Mouse (Mus musculus): ENCODE measurements around the gene Mms19.

The Mms19 gene

DNA sequence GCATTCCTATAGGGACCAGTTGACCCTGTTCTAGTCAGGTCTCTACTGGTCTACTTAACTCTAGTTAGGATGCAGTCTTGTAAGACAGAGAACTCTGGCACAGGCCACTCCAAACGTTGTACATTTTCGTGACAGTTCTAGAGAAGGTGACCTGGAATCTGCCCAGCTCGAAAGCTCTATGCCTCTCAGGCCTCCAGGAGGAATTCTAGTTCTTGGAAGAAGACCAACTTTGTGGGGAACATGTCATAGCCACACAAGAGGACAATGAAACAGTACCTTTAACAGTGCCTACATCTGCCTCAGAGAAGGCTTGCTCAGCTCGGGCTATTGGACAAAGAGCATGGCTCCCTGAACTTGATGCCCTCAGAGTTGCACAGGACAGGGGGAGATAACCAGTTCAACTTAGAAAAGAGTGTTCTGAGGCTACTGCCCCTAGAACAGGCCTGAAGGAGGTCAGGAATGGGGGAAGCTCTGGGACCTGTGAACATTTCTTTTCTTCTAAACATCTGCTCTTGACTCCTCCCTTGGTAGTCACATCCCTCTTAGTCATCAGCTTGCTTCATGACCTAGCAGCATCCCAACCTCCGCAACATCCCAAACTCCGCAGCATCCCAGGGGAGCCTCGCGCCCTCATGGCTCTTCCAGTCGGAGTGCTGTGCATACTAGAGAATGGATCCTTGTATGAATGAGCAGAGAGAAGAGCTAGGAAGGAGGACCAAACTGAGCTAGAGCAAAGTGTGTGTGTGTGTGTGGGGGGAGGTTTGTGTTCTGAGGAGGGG, 18.0 kb upstream of the Mms19 start:
- DNase-seq (ENCODE audit: low read depth, low spot score): no peak

GRCm38 (mm10) chr19:41997090-41997489, 16.1 kb upstream of the Mms19 start:
- no peak for DNase-seq (ENCODE audit: low read depth, low spot score)

GRCm38 (mm10) chr19:41995483-41995882, 14.5 kb upstream of the Mms19 start:
- no peak for DNase-seq (ENCODE audit: low read depth, low spot score)

DNA sequence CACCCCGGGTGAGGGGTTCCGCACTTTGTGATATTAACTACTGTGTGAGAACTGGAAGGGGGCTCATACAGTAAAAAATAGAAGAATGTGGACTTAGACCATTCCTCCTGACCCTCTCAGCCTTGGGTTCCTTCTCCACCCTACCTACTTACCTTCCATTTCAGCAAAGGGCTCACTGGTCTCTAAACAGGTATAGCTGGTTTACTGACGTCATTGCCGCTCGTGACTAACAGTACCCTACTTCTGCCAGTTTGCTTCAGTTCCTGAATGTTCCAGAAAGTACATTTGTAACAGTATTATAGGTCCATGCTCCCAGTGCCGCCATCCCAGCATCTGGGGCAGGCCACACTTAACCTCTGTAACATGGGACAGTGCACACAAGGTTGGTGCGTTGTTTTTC, 13.1 kb upstream of the Mms19 start:
- DNase-seq (ENCODE audit: low read depth, low spot score): no peak

DNA sequence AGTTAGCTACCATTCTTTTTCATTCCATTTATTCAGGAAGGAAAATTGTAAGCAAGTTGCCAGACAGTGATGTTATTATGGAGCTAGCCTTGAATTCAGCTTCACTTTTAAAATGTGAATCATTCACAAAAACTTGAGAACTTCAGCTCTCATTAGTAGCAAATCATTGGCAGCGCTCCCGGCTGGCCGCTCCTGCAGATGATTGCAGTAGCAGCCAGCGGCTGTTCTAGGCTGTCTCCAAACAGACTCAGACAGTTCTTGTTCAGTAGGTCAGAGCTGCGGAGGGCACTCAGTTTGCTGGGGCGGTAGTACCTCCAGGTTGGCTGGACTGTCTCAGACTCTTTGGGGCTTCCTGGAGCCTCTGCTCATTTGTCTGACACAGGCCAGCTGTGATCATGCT, 12.5 kb upstream of the Mms19 start:
- DNase-seq (ENCODE audit: low read depth, low spot score): no peak

DNA sequence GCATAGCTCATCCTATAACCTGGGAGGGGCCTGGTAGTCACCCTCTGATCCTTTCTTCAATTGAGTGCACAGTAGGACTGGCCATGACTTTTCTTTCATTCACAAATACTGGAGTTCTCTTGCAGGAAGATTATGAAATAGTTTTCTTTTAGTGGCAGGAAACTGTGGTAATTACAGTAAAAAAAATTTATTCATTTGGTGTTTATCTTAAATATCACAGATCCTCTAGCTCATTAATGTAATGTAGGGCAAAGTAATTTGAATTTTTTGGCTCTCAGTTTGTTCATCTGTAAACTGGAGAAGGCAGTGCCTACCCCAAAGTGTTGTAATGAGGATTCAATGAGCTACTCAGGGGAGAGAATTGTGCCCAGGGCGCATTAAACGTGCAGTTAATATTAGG, 12.0 kb upstream of the Mms19 start:
- no peak for DNase-seq (ENCODE audit: low read depth, low spot score)

DNA sequence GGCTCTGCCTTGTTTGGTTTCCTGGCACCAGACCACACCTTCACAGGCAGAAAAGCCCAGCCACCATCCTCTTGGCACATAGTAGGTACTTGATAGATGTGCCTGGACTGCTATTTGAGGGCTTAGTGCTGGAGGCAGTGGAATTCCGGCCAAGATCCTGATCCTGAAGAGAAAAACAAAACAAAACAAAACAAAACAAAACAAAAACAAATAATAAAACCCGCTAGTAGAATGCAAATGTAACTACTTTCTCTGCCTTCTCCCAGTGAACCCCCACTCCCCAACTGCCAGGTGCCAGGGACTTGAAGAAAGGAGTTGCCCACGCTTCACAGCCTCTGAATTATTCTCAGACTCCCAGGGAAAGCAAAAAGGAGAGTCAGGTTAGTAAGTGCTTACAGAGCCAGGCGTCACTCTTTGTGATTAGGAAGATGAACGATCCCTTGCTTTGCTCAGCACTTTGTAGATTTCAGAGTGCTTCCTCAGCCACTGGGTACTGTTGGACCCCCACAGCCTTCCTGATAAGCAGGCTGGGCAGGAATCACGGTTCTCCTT, 11.0 kb upstream of the Mms19 start:
- no peak for DNase-seq (ENCODE audit: low read depth, low spot score)

GRCm38 (mm10) chr19:41989810-41990209, 8.9 kb upstream of the Mms19 start:
- no peak for DNase-seq (ENCODE audit: low read depth, low spot score)

DNA sequence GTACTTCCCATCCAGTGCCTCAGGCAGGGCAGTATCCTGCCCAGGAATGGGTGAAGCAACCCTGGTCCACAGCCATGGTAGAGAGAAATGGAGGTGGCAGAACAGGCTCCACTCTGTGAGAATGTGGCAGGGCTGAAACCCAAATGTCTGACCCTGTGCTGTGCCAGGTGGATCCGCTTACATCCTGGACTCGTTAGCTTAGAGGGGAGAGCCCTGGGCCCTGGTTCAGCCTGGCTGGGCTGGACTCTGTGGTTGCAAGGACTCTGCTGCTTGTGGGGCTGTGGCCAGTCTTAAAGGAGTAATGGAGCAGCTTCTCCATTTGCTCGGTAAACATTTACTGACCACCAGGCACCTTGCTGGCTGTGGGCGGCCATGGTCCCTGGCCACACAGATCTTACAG, 6.2 kb upstream of the Mms19 start:
- no peak for DNase-seq (ENCODE audit: low read depth, low spot score)

- DNase-seq (ENCODE audit: low read depth, low spot score): no peak
Measured at GRCm38 (mm10) chr19:41985994-41986393, 5.0 kb upstream of the Mms19 start.

GRCm38 (mm10) chr19:41982791-41983150, 1.8 kb upstream of the Mms19 start:
- DNase-seq (ENCODE audit: low read depth, low spot score): peak; percentile 28

DNA sequence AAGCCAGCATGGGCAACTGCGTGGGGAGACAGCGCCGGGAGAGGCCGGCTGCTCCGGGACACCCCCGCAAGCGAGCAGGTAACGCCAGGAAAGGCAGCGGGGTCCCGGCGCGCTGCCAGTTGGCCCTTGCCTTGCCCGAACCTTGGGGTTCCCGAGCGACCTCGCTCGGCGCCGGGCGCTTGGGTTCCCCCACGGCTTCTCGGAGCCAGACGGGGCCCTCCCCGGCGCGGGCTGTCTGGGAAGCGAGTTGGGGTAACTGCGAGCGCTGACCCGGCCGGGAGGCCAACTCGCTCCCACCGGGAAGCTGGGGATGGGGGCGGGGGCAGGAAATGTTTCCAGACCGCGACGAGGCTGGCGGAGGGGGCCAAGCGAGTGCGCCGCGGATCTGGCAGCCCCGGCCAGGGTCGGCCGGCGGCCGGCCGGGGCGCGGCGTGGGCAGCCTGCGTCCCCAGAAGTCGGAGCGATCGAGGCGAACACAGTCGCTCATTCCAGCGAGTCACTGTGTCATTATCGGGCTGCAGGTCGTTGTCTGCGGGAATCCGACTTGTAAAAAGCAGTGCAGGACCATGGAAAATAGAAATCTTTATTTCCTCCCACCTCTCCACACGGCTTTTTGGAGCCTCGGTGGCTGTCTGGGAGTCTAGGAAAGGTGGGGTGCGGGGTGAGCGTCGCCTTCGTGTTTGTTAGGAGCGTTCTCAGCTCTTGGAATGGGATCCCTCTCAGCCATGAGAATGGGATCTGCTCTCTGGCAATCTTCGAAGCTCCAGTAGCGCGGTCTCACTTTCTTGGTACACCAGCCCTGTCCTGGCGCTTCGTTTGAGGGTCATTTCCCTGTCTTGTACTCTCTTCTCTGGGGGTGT, 1.2 kb upstream of the Mms19 start:
- DNase-seq (ENCODE audit: low read depth, low spot score): peak; percentile 25

- no peak for DNase-seq (ENCODE audit: low read depth, low spot score)
Measured at GRCm38 (mm10) chr19:41981595-41981927, 604 bp upstream of the Mms19 start, which contains the start of gene Ubtd1. Ubtd1 (plus strand) TSS chr19:41981763.

DNA sequence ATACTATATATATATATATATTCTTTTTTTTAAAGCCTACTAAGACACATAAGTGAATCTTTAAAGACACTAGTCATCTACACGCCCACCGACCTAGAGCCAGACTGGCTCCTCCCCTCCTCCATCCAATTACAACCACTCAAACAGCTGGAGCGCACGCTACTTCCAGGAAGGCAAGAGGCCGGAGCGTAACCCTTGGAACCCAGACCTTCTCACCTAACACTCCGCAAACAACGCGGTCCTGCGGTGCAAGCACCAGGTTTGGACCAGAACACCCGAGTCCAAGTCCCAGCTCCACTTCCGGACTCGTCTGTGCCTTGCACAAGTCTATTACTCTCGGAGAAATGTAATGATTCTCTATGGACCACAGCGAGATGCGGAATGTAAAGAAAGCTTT, 537 bp downstream of the Mms19 start:
- peak; percentile 76 for DNase-seq (ENCODE audit: low read depth, low spot score)

DNA sequence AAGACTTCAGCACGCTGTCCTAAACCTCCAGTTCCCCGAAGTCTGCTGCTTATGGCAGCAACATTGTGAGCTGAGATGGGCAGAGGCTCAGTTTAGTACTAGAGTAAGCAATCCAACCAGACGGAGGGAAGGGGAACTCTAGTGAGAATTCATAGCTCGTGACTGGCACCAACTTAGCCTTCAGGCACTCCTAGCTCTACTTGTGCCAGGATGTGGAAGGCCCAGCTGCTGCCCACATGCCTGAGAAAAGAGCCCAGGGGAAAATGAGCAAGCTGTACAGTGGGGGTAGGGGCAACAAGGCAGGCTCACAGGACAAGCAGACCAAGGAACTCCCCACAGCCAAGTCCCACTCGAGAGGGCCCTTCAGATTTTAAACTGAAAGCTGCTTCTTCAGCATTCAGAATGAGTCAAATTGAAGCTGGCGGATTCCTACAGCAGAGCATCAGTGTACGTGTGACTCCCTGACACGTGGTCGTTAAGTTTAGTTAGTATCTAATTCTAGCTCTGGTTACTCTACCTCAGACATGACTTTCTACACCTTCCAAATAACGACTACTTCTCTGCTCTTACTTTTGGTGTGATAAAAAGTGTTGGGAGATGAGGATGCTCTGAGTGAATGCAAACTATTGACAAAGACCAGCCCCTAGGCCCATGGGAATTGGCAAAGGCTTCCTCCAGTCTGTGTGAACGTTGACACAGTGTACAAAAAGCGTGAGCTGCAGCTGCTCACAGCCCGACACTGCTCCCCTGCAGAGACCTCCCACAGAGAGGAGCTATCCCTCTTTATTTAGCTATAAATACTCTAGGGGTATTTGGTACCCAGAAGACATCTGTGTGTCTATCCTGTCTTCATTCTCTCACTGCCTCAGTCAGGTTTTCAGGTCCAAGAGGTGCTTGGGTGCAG, 6.8 kb downstream of the Mms19 start:
- no peak for DNase-seq (ENCODE audit: low read depth, low spot score)

GRCm38 (mm10) chr19:41969618-41970017, 11.3 kb downstream of the Mms19 start:
- no peak for DNase-seq (ENCODE audit: low read depth, low spot score)

DNA sequence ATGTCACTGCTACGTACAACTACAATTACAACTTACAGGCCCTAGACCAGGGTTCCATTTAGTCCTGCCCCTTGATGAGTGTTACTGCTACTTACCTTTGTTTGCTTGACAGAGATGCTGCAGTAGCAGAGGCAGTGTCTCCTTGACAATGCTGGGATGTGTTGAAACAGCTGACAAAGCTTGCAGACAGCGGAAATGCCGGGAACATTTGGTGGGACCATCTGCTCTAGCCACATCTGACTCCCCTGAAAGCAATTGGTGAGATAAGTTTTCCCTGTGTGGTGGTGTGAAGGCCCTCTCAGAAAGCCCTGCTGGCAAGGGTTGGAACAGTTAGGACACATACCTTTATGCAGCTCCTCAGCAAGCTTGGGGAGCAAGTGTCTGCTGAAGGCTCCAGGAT, 27.4 kb downstream of the Mms19 start:
- no peak for DNase-seq (ENCODE audit: low read depth, low spot score)

DNA sequence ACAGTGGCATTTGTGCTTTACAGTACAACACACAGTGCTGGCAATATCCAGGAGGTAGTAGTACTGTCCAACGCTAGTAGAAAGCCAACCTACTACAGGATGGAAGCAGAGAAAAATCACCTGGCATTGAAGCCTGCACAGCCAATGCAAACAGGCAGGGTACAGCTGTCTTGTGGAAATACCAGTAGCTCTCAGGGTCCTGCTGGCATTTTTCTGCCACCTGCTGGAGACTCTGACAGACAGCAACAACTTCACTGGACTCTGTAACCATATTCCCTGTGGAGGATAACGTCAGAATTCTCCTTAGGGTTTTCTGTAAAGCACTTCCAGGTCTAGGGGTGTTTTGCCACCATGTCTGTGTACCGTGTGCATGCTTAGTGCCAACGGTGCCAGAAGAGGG, 28.7 kb downstream of the Mms19 start:
- DNase-seq (ENCODE audit: low read depth, low spot score): peak; percentile 48

GRCm38 (mm10) chr19:41943841-41944240, 37.1 kb downstream of the Mms19 start:
- no peak for DNase-seq (ENCODE audit: low read depth, low spot score)

DNA sequence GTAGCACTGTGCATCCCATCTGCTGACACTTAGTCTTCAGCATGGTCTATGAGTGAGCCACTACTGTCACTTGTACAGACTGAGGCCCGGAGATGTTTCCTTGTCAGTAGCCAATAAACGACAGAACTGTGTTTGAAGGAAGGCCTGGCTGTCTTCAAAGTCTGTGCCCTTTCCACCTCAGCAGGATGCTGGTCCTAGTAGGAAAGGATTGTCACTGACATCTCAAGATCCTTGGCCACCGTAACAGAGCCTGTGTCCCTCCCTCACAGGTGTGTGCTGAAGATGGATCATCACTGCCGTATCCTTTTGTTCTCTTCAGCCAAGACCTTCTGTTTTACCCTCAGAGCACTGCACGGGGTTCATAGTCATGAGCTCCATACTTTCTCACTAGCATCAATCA, 42.4 kb downstream of the Mms19 start:
- no peak for DNase-seq (ENCODE audit: low read depth, low spot score)

DNA sequence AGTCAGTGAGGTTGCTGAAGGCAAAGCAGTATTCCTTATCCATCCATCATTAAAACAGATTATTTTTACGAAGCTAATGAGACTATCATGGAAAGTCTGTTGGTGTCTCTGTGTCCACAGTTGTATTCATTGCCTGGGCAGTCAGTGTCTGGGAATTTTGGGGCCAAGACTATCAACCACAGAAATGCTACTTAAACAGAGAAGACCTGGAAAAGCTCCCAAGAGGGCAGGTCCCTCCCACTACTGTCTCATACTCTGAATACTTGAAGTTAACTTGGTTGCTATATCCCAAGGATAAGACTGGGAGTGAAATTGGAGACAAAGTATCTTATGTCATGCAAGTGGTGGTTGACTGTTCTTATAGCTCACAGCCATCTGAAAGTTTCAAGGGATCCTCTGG, 45.0 kb downstream of the Mms19 start:
- DNase-seq (ENCODE audit: low read depth, low spot score): no peak

- DNase-seq (ENCODE audit: low read depth, low spot score): no peak
Measured at GRCm38 (mm10) chr19:41934124-41934523, 46.8 kb downstream of the Mms19 start.
